Mouse (Mus musculus) midbrain, embryonic 16.5 days (tissue): Measurements from ENCODE around the gene Gldc. TPM values are rescaled to one million over a fixed set of nuclear protein-coding genes. Genes with fewer than 3 reads are reported as not detected.
"Not testable (repeated sequence)": the region's sequence is repeated elsewhere in the genome, so short reads cannot be mapped to it uniquely, and the experiment has no call there.

Experiments
- ATAC-seq: fragments of 200-750 bp; cut with Nextera tagmentation; 2 replicates; pipeline ENCODE4 v1.8.0; 2017; ENCODE audit warnings: moderate TSS enrichment
- H3K27ac ChIP-seq: fragments of 300-500 bp; sonication (generic); 2 replicates; pipeline ENCODE4 v1.5.1; 2014; ENCODE audit warnings: mild to moderate bottlenecking, low read length, mixed read lengths
- H3K27me3 ChIP-seq: fragments of 300-500 bp; sonication (generic); 2 replicates; pipeline ENCODE4 v1.6.1; 2014; ENCODE audit warnings: low read depth, low read length, mixed read lengths; ENCODE audit not compliant: control insufficient read depth, insufficient read depth
- H3K36me3 ChIP-seq: fragments of 300-500 bp; sonication (generic); 2 replicates; pipeline ENCODE4 v1.6.1; 2014; ENCODE audit warnings: mild to moderate bottlenecking, low read length, moderate library complexity, mixed read lengths; ENCODE audit not compliant: control insufficient read depth, insufficient read depth
- H3K4me1 ChIP-seq: fragments of 300-500 bp; sonication (generic); 2 replicates; pipeline ENCODE4 v1.6.1; 2014; ENCODE audit warnings: mild to moderate bottlenecking, low read length, mixed read lengths; ENCODE audit not compliant: control insufficient read depth, insufficient read depth
- H3K4me2 ChIP-seq: fragments of 300-500 bp; sonication (generic); 2 replicates; pipeline ENCODE4 v1.6.1; 2014; ENCODE audit warnings: mild to moderate bottlenecking, low read length, mixed read lengths
- H3K4me3 ChIP-seq: fragments of 300-500 bp; sonication (generic); 2 replicates; pipeline ENCODE4 v1.5.1; 2014; ENCODE audit warnings: low read depth, mild to moderate bottlenecking, low read length, moderate library complexity, mixed read lengths
- H3K9ac ChIP-seq: fragments of 300-500 bp; sonication (generic); 2 replicates; pipeline ENCODE4 v1.6.1; 2014; ENCODE audit warnings: low read depth, low read length, mixed read lengths
- H3K9me3 ChIP-seq: fragments of 300-500 bp; sonication (generic); replicated peaks from 2 replicates; pipeline ENCODE4 v1.6.1; 2014; ENCODE audit warnings: mild to moderate bottlenecking, low read length, mixed read lengths; ENCODE audit not compliant: control insufficient read depth, poor library complexity, severe bottlenecking
- WGBS: fragments of 180-500 bp; shearing (Covaris S2); extraction: QIAGEN DNeasy Blood & Tissue Kit; methylation state at CpG from one replicate; pipeline ENCODE4 v1.1.7; 2014; 5-methylcytosine and 5-hydroxymethylcytosine counted together
- polyA plus RNA-seq: library from polyadenylated mRNA; unstranded; fragments of >200 nt; fragmentation: Nextera tagmentation; extraction: Ambion mirVana; gene quantifications from 2 replicates; pipeline ENCODE4 v1.2.1, GENCODE M21; 2015

The Gldc gene
- 5.9 and 6.3 TPM in 2 replicates for polyA plus RNA-seq

- ATAC-seq: peak; percentile 95
- Histone ChIP-seq H3K4me2 (peak within 1 kb of the TSS; percentile 100), H3K27ac (0 out of 2 replicates have a peak within 1 kb of the TSS, but pooled peaks have one; percentile 31), H3K9ac (peak within 1 kb of the TSS; percentile 70), H3K4me3 (peak within 1 kb of the TSS; percentile 66), H3K4me1 (peaks cover 13% of the 10 kb centered on the region), H3K36me3 (no peaks in the 10 kb centered on the region), H3K27me3 (peaks cover 3% of the 10 kb centered on the region), H3K9me3 (no peaks in the 10 kb centered on the region)
- WGBS: under 1% methylated on average over 52 of the region's 53 CpGs
Measured at GRCm38 (mm10) chr19:30174919-30175571, at the start of gene Gldc. Gldc (minus strand) TSS chr19:30175429.

GRCm38 (mm10) chr19:30222593-30222992, 47.4 kb upstream of the Gldc start:
- ATAC-seq, H3K4me2 ChIP-seq, H3K27me3 ChIP-seq, H3K4me1 ChIP-seq, H3K9me3 ChIP-seq, H3K9ac ChIP-seq, H3K36me3 ChIP-seq, H3K27ac ChIP-seq, H3K4me3 ChIP-seq: not testable (repeated sequence)
- 94% methylated on average over 8 of the region's 8 CpGs for WGBS

- ATAC-seq: peak; percentile 71; the same call in 1 of the 2 replicates
- WGBS: 20% methylated on average over 7 of the region's 7 CpGs
- Histone ChIP-seq H3K27me3 (no peaks in the 10 kb centered on the region), H3K4me3 (no peak overlapping the region), H3K4me1 (no peaks in the 10 kb centered on the region), H3K9ac (no peak overlapping the region), H3K36me3 (no peaks in the 10 kb centered on the region), H3K4me2 (no peak overlapping the region), H3K27ac (no peak overlapping the region), H3K9me3 (no peaks in the 10 kb centered on the region)
Measured at GRCm38 (mm10) chr19:30217335-30217734, 42.1 kb upstream of the Gldc start.

GRCm38 (mm10) chr19:30216186-30216585, 41.0 kb upstream of the Gldc start:
- Histone ChIP-seq H3K27me3 (no peaks in the 10 kb centered on the region), H3K36me3 (no peaks in the 10 kb centered on the region), H3K4me3 (no peak overlapping the region), H3K9ac (no peak overlapping the region), H3K27ac (no peak overlapping the region), H3K4me2 (no peak overlapping the region), H3K4me1 (no peaks in the 10 kb centered on the region), H3K9me3 (no peaks in the 10 kb centered on the region)
- WGBS: 85% methylated on average over 4 of the region's 4 CpGs
- ATAC-seq: no peak

GRCm38 (mm10) chr19:30215736-30216135, 40.5 kb upstream of the Gldc start:
- H3K27me3 ChIP-seq, H3K36me3 ChIP-seq, H3K27ac ChIP-seq, H3K9me3 ChIP-seq, H3K4me2 ChIP-seq, H3K4me3 ChIP-seq, H3K9ac ChIP-seq, H3K4me1 ChIP-seq, ATAC-seq: not testable (repeated sequence)
- 66% methylated on average over 2 of the region's 2 CpGs for WGBS

GRCm38 (mm10) chr19:30214026-30214425, 38.8 kb upstream of the Gldc start:
- no peak for ATAC-seq
- 23% methylated on average over 2 of the region's 2 CpGs for WGBS
- no peak overlapping the region for H3K4me3 ChIP-seq
- H3K4me2 ChIP-seq: no peak overlapping the region
- no peaks in the 10 kb centered on the region for H3K9me3 ChIP-seq
- H3K27me3 ChIP-seq: no peaks in the 10 kb centered on the region
- H3K9ac ChIP-seq: no peak overlapping the region
- no peaks in the 10 kb centered on the region for H3K4me1 ChIP-seq
- no peak overlapping the region for H3K27ac ChIP-seq
- H3K36me3 ChIP-seq: no peaks in the 10 kb centered on the region

- ATAC-seq: not testable (repeated sequence)
Measured at GRCm38 (mm10) chr19:30209006-30209405, 33.8 kb upstream of the Gldc start.

GRCm38 (mm10) chr19:30206981-30207380, 31.8 kb upstream of the Gldc start:
- Histone ChIP-seq H3K27ac (no peak overlapping the region), H3K4me1 (no peaks in the 10 kb centered on the region; the same call in 1 of the 2 replicates), H3K4me2 (no peak overlapping the region), H3K9me3 (no peaks in the 10 kb centered on the region), H3K36me3 (no peaks in the 10 kb centered on the region), H3K9ac (no peak overlapping the region), H3K27me3 (no peaks in the 10 kb centered on the region), H3K4me3 (no peak overlapping the region)
- no peak for ATAC-seq
- 96% methylated on average over 1 of the region's 1 CpGs for WGBS

More at GRCm38 (mm10) chr19:30209006-30209405, 33.8 kb upstream of the Gldc start:
- H3K4me1 ChIP-seq, H3K27me3 ChIP-seq, H3K4me2 ChIP-seq, H3K9me3 ChIP-seq, H3K9ac ChIP-seq, H3K36me3 ChIP-seq, H3K27ac ChIP-seq, H3K4me3 ChIP-seq: not testable (repeated sequence)
- 88% methylated on average over 8 of the region's 8 CpGs for WGBS

- Histone ChIP-seq H3K27me3 (no peaks in the 10 kb centered on the region), H3K4me1 (no peaks in the 10 kb centered on the region; the same call in 1 of the 2 replicates), H3K27ac (no peak overlapping the region), H3K4me3 (no peak overlapping the region), H3K4me2 (no peak overlapping the region), H3K36me3 (no peaks in the 10 kb centered on the region), H3K9ac (0 out of 2 replicates have a peak overlapping the region, but pooled peaks have one; percentile 14), H3K9me3 (no peaks in the 10 kb centered on the region)
- WGBS: 83% methylated on average over 4 of the region's 4 CpGs
- ATAC-seq: peak; percentile 39
Measured at GRCm38 (mm10) chr19:30205874-30206273, 30.6 kb upstream of the Gldc start.
